Mouse (Mus musculus): Measurements from ENCODE around the gene Xpr1.

Gene Xpr1

GRCm38 (mm10) chr1:155416701-155417677 is at the start of gene Xpr1:
TSS of gene Xpr1 (minus strand) at chr1:155417415.
- POLR2A ChIA-PET = interaction anchor here in 3 of 4 experiments (0.6 to 2.6 kb wide), 12 partner anchors 8 to 666 kb away, joined by 3 to 10 read pairs (median 5); partner anchors contain the start of gene Acbd6 (in 1 of the 3)
- CTCF ChIA-PET = interaction anchor here in 2 of 4 experiments (0.6 to 1.3 kb wide), 3 partner anchors 9 to 1142 kb away, joined by 3 to 5 read pairs (median 4); partner anchors contain the start of gene Abl2 (in 1 of the 2)

- CTCF ChIA-PET = no interaction called here
These were observed 46.2 kb upstream of the Xpr1 start for GRCm38 (mm10) chr1:155463442-155463841.

GRCm38 (mm10) chr1:155462582-155462981 is 45.4 kb upstream of the Xpr1 start:
- ChIA-PET CTCF (interaction anchor here in 1 of 4 experiments (1.6 kb wide), 1 partner anchor 181 kb away, joined by 4 read pairs; no protein-coding TSS in a partner anchor), POLR2A (no interaction called here)

More at GRCm38 (mm10) chr1:155463442-155463841, 46.2 kb upstream of the Xpr1 start:
- POLR2A ChIA-PET = interaction anchor here in 1 of 4 experiments (0.6 kb wide), 1 partner anchor 82 kb away, joined by 4 read pairs; no protein-coding TSS in a partner anchor

- CTCF ChIA-PET = interaction anchor here in 2 of 4 experiments (0.6 to 0.8 kb wide), 2 partner anchors 43 to 102 kb away, joined by 3 read pairs; no protein-coding TSS in a partner anchor
- POLR2A ChIA-PET = no interaction called here
These were observed 40.3 kb upstream of the Xpr1 start for GRCm38 (mm10) chr1:155457532-155457931.

- ChIA-PET CTCF (no interaction called here), POLR2A (interaction anchor here in 1 of 4 experiments (0.6 kb wide), 1 partner anchor 457 kb away, joined by 3 read pairs; no protein-coding TSS in a partner anchor)
These were observed 36.0 kb upstream of the Xpr1 start for GRCm38 (mm10) chr1:155453180-155453579.

GRCm38 (mm10) chr1:155448932-155449331 is 31.7 kb upstream of the Xpr1 start:
- ChIA-PET CTCF (no interaction called here), POLR2A (no interaction called here)

- POLR2A ChIA-PET = interaction anchor here in 2 of 4 experiments (0.6 to 1.7 kb wide), 2 partner anchors 9 to 116 kb away, joined by 4 to 5 read pairs; no protein-coding TSS in a partner anchor
- CTCF ChIA-PET = interaction anchor here in 1 of 4 experiments (0.6 kb wide), 1 partner anchor 141 kb away, joined by 5 read pairs; no protein-coding TSS in a partner anchor
These were observed 30.1 kb upstream of the Xpr1 start for GRCm38 (mm10) chr1:155447277-155447676.

- POLR2A ChIA-PET = interaction anchor here in 2 of 4 experiments (0.6 to 0.7 kb wide), 2 partner anchors 22 to 206 kb away, joined by 4 to 5 read pairs; no protein-coding TSS in a partner anchor
- CTCF ChIA-PET = interaction anchor here in 2 of 4 experiments (0.6 to 0.7 kb wide), 2 partner anchors 53 to 125 kb away, joined by 3 to 4 read pairs; no protein-coding TSS in a partner anchor
These were observed 25.9 kb upstream of the Xpr1 start for GRCm38 (mm10) chr1:155443115-155443514.

GRCm38 (mm10) chr1:155442521-155443001 is 25.3 kb upstream of the Xpr1 start:
- ChIA-PET CTCF (interaction anchor here in 3 of 4 experiments (0.6 to 0.7 kb wide), 4 partner anchors 53 to 629 kb away, joined by 3 to 5 read pairs (median 4); no protein-coding TSS in a partner anchor), POLR2A (interaction anchor here in 2 of 4 experiments (0.6 to 0.7 kb wide), 2 partner anchors 21 to 206 kb away, joined by 4 to 5 read pairs; no protein-coding TSS in a partner anchor)

- ChIA-PET CTCF (no interaction called here), POLR2A (no interaction called here)
These were observed 22.3 kb upstream of the Xpr1 start for GRCm38 (mm10) chr1:155439551-155439950.

- ChIA-PET POLR2A (interaction anchor here in 3 of 4 experiments (0.6 to 1.6 kb wide), 6 partner anchors 9 to 381 kb away, joined by 3 to 7 read pairs (median 4); partner anchors contain the start of genes Xpr1 (in 2 of the 3) and Acbd6 (in 1 of the 3)), CTCF (interaction anchor here in 3 of 4 experiments (0.5 to 0.9 kb wide), 3 partner anchors 8 to 333 kb away, joined by 3 read pairs; no protein-coding TSS in a partner anchor)
These were observed 21.3 kb upstream of the Xpr1 start for GRCm38 (mm10) chr1:155438525-155438924.

GRCm38 (mm10) chr1:155429304-155429703 is 12.1 kb upstream of the Xpr1 start:
- POLR2A ChIA-PET = interaction anchor here in 3 of 4 experiments (0.6 to 0.7 kb wide), 3 partner anchors 29 to 606 kb away, joined by 3 to 5 read pairs (median 3); partner anchors contain the start of gene Tor1aip2 (in 1 of the 3)

GRCm38 (mm10) chr1:155427126-155427865 is 10.1 kb upstream of the Xpr1 start:
- ChIA-PET POLR2A (no interaction called here), CTCF (interaction anchor here in 1 of 4 experiments (0.6 kb wide), 1 partner anchor 1531 kb away, joined by 4 read pairs; no protein-coding TSS in a partner anchor)

More at GRCm38 (mm10) chr1:155429304-155429703, 12.1 kb upstream of the Xpr1 start:
- CTCF ChIA-PET = interaction anchor here in 2 of 4 experiments (0.6 to 0.7 kb wide), 2 partner anchors 9 to 165 kb away, joined by 3 to 15 read pairs; no protein-coding TSS in a partner anchor

GRCm38 (mm10) chr1:155425743-155426315 is 8.6 kb upstream of the Xpr1 start:
- ChIA-PET CTCF (no interaction called here), POLR2A (no interaction called here)

- POLR2A ChIA-PET = no interaction called here
- CTCF ChIA-PET = no interaction called here
These were observed 8.1 kb upstream of the Xpr1 start for GRCm38 (mm10) chr1:155425285-155425684.

GRCm38 (mm10) chr1:155423801-155424200 is 6.6 kb upstream of the Xpr1 start:
- ChIA-PET POLR2A (interaction anchor here in 2 of 4 experiments (0.7 to 1.7 kb wide), 4 partner anchors 9 to 191 kb away, joined by 3 to 6 read pairs (median 4); no protein-coding TSS in a partner anchor), CTCF (interaction anchor here in 1 of 4 experiments (0.7 kb wide), 1 partner anchor 805 kb away, joined by 3 read pairs; no protein-coding TSS in a partner anchor)

GRCm38 (mm10) chr1:155422022-155422421 is 4.8 kb upstream of the Xpr1 start:
- CTCF ChIA-PET = no interaction called here
- POLR2A ChIA-PET = interaction anchor here in 2 of 4 experiments (0.5 to 1.3 kb wide), 2 partner anchors 16 to 1116 kb away, joined by 3 to 6 read pairs; no protein-coding TSS in a partner anchor

Measured in embryonic stem cell, embryonic (primary cell).